Mouse (Mus musculus) monocyte, adult 59 days (primary cell): ENCODE results near the gene Myg1. TPM values are rescaled to one million over a fixed set of nuclear protein-coding genes. Genes with fewer than 3 reads are reported as not detected.

ENCODE experiments used
- total RNA-seq, 2 experiments: library from RNA; stranded (reverse); gene quantifications; one replicate each; pipeline ENCODE4 v1.2.4; 2023

Gene Myg1
- 10 to 100 TPM; 30.1 to 40.6 TPM for total RNA-seq

GRCm38 (mm10) chr15:102331610-102332015 lies at the start of gene Myg1:
Gene Myg1, plus strand, starts transcription at chr15:102331709.

GRCm38 (mm10) chr15:102295633-102296367 lies 35.7 kb upstream of the Myg1 start, which contains the start of gene Espl1:
Gene Espl1, plus strand, starts transcription at chr15:102296266.

GRCm38 (mm10) chr15:102326022-102326576 lies 5.4 kb upstream of the Myg1 start, which contains the start of gene Pfdn5:
Gene Pfdn5, plus strand, starts transcription at chr15:102326116.

GRCm38 (mm10) chr15:102350138-102350941 lies 18.8 kb downstream of the Myg1 start, which contains the start of gene Aaas:
Gene Aaas, minus strand, starts transcription at chr15:102350771.

GRCm38 (mm10) chr15:102366733-102367344 lies 35.3 kb downstream of the Myg1 start, which contains the start of gene Sp7:
Gene Sp7, minus strand, starts transcription at chr15:102367182.

Other genes with a start within 250 kb of the Myg1 start
- gene Tns2, start 231.3 kb upstream of the Myg1 start, total RNA-seq = 1 to 10 TPM in 1 of 2 experiments, under 1 TPM in 1; 0.82 to 1.5 TPM
- gene Spryd3, start 195.5 kb upstream of the Myg1 start, total RNA-seq = 10 to 100 TPM; 23.5 to 24.4 TPM
- 1 to 10 TPM; 1.3 to 2.7 TPM for gene Igfbp6, start 187.3 kb upstream of the Myg1 start, total RNA-seq
- 1 to 10 TPM in 1 of 2 experiments, under 1 TPM in 1; 0.70 to 1.4 TPM for gene Soat2, start 181.2 kb upstream of the Myg1 start, total RNA-seq
- 10 to 100 TPM; 81.6 to 82.5 TPM for gene Zfp740, start 128.5 kb upstream of the Myg1 start, total RNA-seq
- gene Csad, start 127.0 kb upstream of the Myg1 start, total RNA-seq = 10 to 100 TPM; 23.0 to 29.3 TPM
- 100 to 1,000 TPM; 452 to 480 TPM for gene Itgb7, start 99.8 kb upstream of the Myg1 start, total RNA-seq
- gene Rarg, start 74.2 kb upstream of the Myg1 start, total RNA-seq = 10 to 100 TPM; 92.1 to 98.7 TPM
- gene Gm9918, start 61.1 kb upstream of the Myg1 start, total RNA-seq = not detected
- gene Mfsd5, start 52.3 kb upstream of the Myg1 start, total RNA-seq = 10 to 100 TPM; 61.9 to 62.3 TPM
- 1 to 10 TPM; 6.8 to 7.2 TPM for gene Espl1, start 35.4 kb upstream of the Myg1 start, total RNA-seq
- gene Pfdn5, start 5.6 kb upstream of the Myg1 start, total RNA-seq = 100 to 1,000 TPM; 450 to 458 TPM
- 10 to 100 TPM; 24.3 to 28.5 TPM for gene Aaas, start 19.1 kb downstream of the Myg1 start, total RNA-seq
- gene Sp7, start 35.5 kb downstream of the Myg1 start, total RNA-seq = not detected
- 100 to 1,000 TPM; 147 to 181 TPM for gene Sp1, start 74.4 kb downstream of the Myg1 start, total RNA-seq
- gene Amhr2, start 113.7 kb downstream of the Myg1 start, total RNA-seq = not detected
- gene Prr13, start 127.3 kb downstream of the Myg1 start, total RNA-seq = 100 to 1,000 TPM; 272 to 309 TPM
- 100 to 1,000 TPM; 637 to 654 TPM for gene Pcbp2, start 138.8 kb downstream of the Myg1 start, total RNA-seq
- gene Gm10337, start 172.0 kb downstream of the Myg1 start, total RNA-seq = 10 to 100 TPM in 1 of 2 experiments, 1 to 10 TPM in 1; 7.0 to 10.1 TPM
- under 1 TPM; 0.55 to 0.82 TPM for gene Map3k12, start 185.4 kb downstream of the Myg1 start, total RNA-seq
- 10 to 100 TPM; 22.3 to 28.1 TPM for gene Tarbp2, start 186.5 kb downstream of the Myg1 start, total RNA-seq
- gene Npff, start 193.2 kb downstream of the Myg1 start, total RNA-seq = 10 to 100 TPM in 1 of 2 experiments, 1 to 10 TPM in 1; 8.2 to 11.4 TPM